ENCODE assay signal across 12 mouse cellular contexts in genomic region chr15:101075656-101076055, GRCm38 (mm10). TPM values are rescaled to one million over a fixed set of nuclear protein-coding genes. Genes with fewer than 3 reads are reported as not detected.
DNase-seq lines count a peak whose midpoint lies in the region; ATAC-seq and TF ChIP-seq lines count a peak whose summit lies in the region.
"Had no signal": no experiment of that assay in that cellular context is flagged by ENCODE, and none has a peak within 500 bp of the region (broad histone marks: within the 10 kb centered on the region; RNA-seq: fewer than 3 reads in every experiment).

No protein-coding gene starts in this region.

- no peak overlapping the region for H3K27ac ChIP-seq in intestine, embryonic 15.5 days
- H3K27ac ChIP-seq in midbrain, embryonic 10.5 days (replicated peaks), result peak overlapping the region; percentile 100

- DNase-seq in retina, postnatal 1 day, result peak; percentile 49
- no peak for DNase-seq in retina, embryonic 14.5 days (ENCODE audit: low spot score)
- peak; percentile 49 for DNase-seq in midbrain, embryonic 10.5 days (ENCODE audit: low spot score)
- DNase-seq in yolk sac, embryonic 10.5 days (ENCODE audit: low spot score), result peak; percentile 72
- no peak for DNase-seq in layer of hippocampus, adult 18-20 months (ENCODE audit: low spot score in 2 of 2)
- DNase-seq in lung, adult 2 months, result no peak
- DNase-seq: gastrocnemius, postnatal 14 days; liver, postnatal 0 days; thymus, postnatal 36 days had no signal

- no peaks in the 10 kb centered on the region for H3K9me3 ChIP-seq in intestine, embryonic 15.5 days
- no peaks in the 10 kb centered on the region for H3K9me3 ChIP-seq in midbrain, embryonic 10.5 days (replicated peaks)

- no peak overlapping the region for H3K4me3 ChIP-seq in intestine, embryonic 15.5 days (replicated peaks)
- peak overlapping the region; percentile 97 for H3K4me3 ChIP-seq in midbrain, embryonic 10.5 days
- H3K4me3 ChIP-seq in lung, adult 2 months (replicated peaks; ENCODE audit: extremely low read depth, low read depth, low read length), result no peak overlapping the region
- H3K4me3 ChIP-seq: myocyte had no signal

- no peaks in the 10 kb centered on the region for H3K36me3 ChIP-seq in intestine, embryonic 15.5 days
- H3K36me3 ChIP-seq in midbrain, embryonic 10.5 days, result peaks cover 19% of the 10 kb centered on the region

- 64% methylated on average over 5 of the region's 5 CpGs for WGBS in intestine, embryonic 15.5 days
- WGBS in midbrain, embryonic 10.5 days, result 16% methylated on average over 5 of the region's 5 CpGs
- WGBS in lung, adult 2 months, result 85% methylated on average over 5 of the region's 5 CpGs

- no peaks in the 10 kb centered on the region for H3K27me3 ChIP-seq in intestine, embryonic 15.5 days (replicated peaks)
- no peaks in the 10 kb centered on the region for H3K27me3 ChIP-seq in midbrain, embryonic 10.5 days (ENCODE audit: low read depth, poor library complexity, severe bottlenecking)

- peak overlapping the region; percentile 86 for H3K4me2 ChIP-seq in intestine, embryonic 15.5 days (replicated peaks)

- TF ChIP-seq POLR2A in lung, adult 2 months (IDR thresholded peaks at IDR 0.05; ENCODE audit: borderline replicate concordance, extremely low read depth, low read depth, low read length), result no peak

- no peak for ATAC-seq in intestine, embryonic 15.5 days
- ATAC-seq in inflammation-experienced regulatory T-cells, adult 6 months, result no peak
- ATAC-seq: liver, postnatal 0 days had no signal

- no peak for TF ChIP-seq CTCF in lung, adult 2 months (IDR thresholded peaks at IDR 0.05; ENCODE audit: insufficient read depth, low read length)

- no peak overlapping the region for H3K9ac ChIP-seq in intestine, embryonic 15.5 days
- H3K9ac ChIP-seq: liver, postnatal 0 days had no signal

- peaks cover 50% of the 10 kb centered on the region for H3K4me1 ChIP-seq in intestine, embryonic 15.5 days (replicated peaks)
- peaks cover 96% of the 10 kb centered on the region for H3K4me1 ChIP-seq in midbrain, embryonic 10.5 days
- peaks cover 11% of the 10 kb centered on the region for H3K4me1 ChIP-seq in lung, adult 2 months (ENCODE audit: control insufficient read depth, insufficient read depth, low read length)

RNA-seq across cellular contexts. Expression of gene Fignl2, which starts 2.7 kb away (rescaled TPM):
- 0.18 and 0.19 TPM in 2 replicates for polyA plus RNA-seq in intestine, embryonic 15.5 days (2015; fragmentation: Nextera tagmentation; extraction: Ambion mirVana)
- polyA plus RNA-seq in midbrain, embryonic 10.5 days (2016; fragmentation: Nextera tagmentation; extraction: Ambion mirVana), result 0.88 and 1.7 TPM in 2 replicates
- not detected for polyA plus RNA-seq in inflammation-experienced regulatory T-cells, adult 6 months (2017; shearing (Covaris generic))
- 1 to 10 TPM; 1.3 to 1.6 TPM for total RNA-seq in layer of hippocampus, adult 18-20 months (2021)
- polyA plus RNA-seq in lung, adult 2 months (2012; rRNA removed), result 9.3 and 10.6 TPM in 2 replicates

RNA-seq across cellular contexts. Expression of gene Gm47841, which starts 28.5 kb away (rescaled TPM):
- polyA plus RNA-seq in intestine, embryonic 15.5 days (2015; fragmentation: Nextera tagmentation; extraction: Ambion mirVana), result not detected in 2 replicates
- polyA plus RNA-seq in midbrain, embryonic 10.5 days (2016; fragmentation: Nextera tagmentation; extraction: Ambion mirVana), result not detected in 2 replicates
- polyA plus RNA-seq in inflammation-experienced regulatory T-cells, adult 6 months (2017; shearing (Covaris generic)), result not detected
- total RNA-seq in layer of hippocampus, adult 18-20 months (2021), result not detected
- polyA plus RNA-seq in lung, adult 2 months (2012; rRNA removed), result 0.15 and 0.22 TPM in 2 replicates
- total RNA-seq: gastrocnemius, postnatal 14 days had no signal
- polyA plus RNA-seq: liver, postnatal 0 days; myocyte had no signal

RNA-seq across cellular contexts. Expression of gene Ankrd33, which starts 39.9 kb away (rescaled TPM):
- not detected in 2 replicates for polyA plus RNA-seq in intestine, embryonic 15.5 days (2015; fragmentation: Nextera tagmentation; extraction: Ambion mirVana)
- polyA plus RNA-seq in midbrain, embryonic 10.5 days (2016; fragmentation: Nextera tagmentation; extraction: Ambion mirVana), result not detected in 2 replicates
- polyA plus RNA-seq in inflammation-experienced regulatory T-cells, adult 6 months (2017; shearing (Covaris generic)), result not detected
- total RNA-seq in layer of hippocampus, adult 18-20 months (2021), result not detected
- polyA plus RNA-seq in lung, adult 2 months (2012; rRNA removed), result 0.10 and 0.28 TPM in 2 replicates
- total RNA-seq: gastrocnemius, postnatal 14 days had no signal
- polyA plus RNA-seq: liver, postnatal 0 days; myocyte had no signal

RNA-seq across cellular contexts. Expression of gene Acvrl1, which starts 52.7 kb away (rescaled TPM):
- polyA plus RNA-seq in intestine, embryonic 15.5 days (2015; fragmentation: Nextera tagmentation; extraction: Ambion mirVana), result 27.3 and 27.6 TPM in 2 replicates
- polyA plus RNA-seq in midbrain, embryonic 10.5 days (2016; fragmentation: Nextera tagmentation; extraction: Ambion mirVana), result 8.9 and 10.7 TPM in 2 replicates
- 1 to 10 TPM in 1 of 3 experiments, under 1 TPM in 1, not detected in 1; 0.86 to 1.9 TPM for polyA plus RNA-seq in inflammation-experienced regulatory T-cells, adult 6 months (2017; shearing (Covaris generic))
- total RNA-seq in layer of hippocampus, adult 18-20 months (2021), result 1 to 10 TPM; 9.7 to 9.9 TPM
- 672 and 695 TPM in 2 replicates for polyA plus RNA-seq in lung, adult 2 months (2012; rRNA removed)

Comparison
In these comparisons a context has a peak if more than half of its experiments do, and no peak if none do; other contexts are left out.
1. DNase-seq: peak in retina, postnatal 1 day (single experiment), midbrain, embryonic 10.5 days (single experiment) and yolk sac, embryonic 10.5 days (single experiment); none in retina, embryonic 14.5 days (single experiment), layer of hippocampus, adult 18-20 months (0 of 2) and lung, adult 2 months (single experiment).